Mouse (Mus musculus): ENCODE results near the gene Gm20604. TPM values are rescaled to one million over a fixed set of nuclear protein-coding genes. Genes with fewer than 3 reads are reported as not detected.

Gene Gm20604
- total RNA-seq (2021), result 1 to 10 TPM; 7.4 to 7.9 TPM
- polyA plus RNA-seq (2012; rRNA removed), result 0.32 and 0.43 TPM in 2 replicates
- long read RNA-seq, transcript Gm20604-201 (2 exons, 2,795 nt), result major isoform, 6 of 7 reads
- long read RNA-seq, partial matches to known transcripts, result 0 of 7 reads
- long read RNA-seq, other reads (novel, unspliced or antisense), result 1 of 7 reads

DNA sequence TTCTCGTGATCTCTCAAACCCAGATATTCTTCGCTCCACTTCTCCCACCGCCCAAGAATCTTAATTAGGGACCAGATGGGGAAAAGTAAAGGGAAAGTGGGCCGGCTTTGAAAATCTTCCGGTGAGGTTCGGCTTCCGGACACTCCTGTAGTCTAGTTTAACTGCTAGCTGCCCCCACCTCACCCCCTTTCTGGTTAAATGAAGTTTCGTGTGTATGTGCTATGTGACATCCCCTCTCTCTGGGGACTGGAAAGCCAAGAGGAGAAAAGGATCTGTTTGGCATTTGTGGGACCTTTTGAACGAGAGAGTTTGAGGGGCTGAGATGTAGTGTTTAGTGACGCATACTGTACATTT is at the start of gene Gm20604:
Gm20604 (minus strand) TSS at position 270 of the 354 bp plus-strand sequence.
- DNase-seq, result no peak

DNA sequence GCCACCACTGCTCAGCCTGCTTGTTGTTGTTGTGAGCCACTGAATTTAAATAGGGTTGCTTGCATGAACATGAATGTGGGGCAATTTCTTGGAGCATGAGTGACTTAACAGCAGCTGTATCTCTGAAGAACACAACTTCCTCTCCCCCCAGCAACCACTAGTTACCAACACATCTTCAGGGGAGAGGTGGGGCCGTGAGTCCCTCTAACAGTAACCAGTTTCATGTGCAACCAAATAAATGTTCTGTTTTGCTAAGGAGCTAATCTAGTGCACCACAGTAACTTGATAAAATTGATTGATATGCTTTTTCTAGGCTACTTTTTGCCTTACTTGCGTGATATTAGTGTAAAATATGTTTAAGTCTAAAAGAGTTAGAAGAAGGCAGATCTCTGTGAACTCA is 41.1 kb upstream of the Gm20604 start:
- no peak for DNase-seq

DNA sequence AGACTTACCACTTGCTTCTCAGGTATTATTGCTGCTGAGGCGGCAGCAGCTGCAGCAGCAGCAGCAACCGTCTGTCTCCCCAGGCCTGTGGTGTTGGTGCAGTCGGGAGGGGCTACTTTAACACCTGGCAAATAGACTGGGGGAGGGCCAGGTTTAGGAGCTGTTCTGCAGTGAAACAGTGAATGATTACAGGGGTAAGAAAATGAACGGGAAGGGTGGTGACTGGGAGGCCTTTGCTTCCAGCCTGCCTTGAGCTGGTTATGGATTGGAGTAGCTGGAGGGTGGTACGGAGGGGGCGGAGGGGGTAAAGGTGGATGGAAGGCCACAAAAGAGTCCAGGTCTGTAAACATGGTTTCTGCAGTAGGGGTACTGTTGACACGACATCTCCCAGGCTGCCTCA is 29.5 kb upstream of the Gm20604 start:
- no peak for DNase-seq

DNA sequence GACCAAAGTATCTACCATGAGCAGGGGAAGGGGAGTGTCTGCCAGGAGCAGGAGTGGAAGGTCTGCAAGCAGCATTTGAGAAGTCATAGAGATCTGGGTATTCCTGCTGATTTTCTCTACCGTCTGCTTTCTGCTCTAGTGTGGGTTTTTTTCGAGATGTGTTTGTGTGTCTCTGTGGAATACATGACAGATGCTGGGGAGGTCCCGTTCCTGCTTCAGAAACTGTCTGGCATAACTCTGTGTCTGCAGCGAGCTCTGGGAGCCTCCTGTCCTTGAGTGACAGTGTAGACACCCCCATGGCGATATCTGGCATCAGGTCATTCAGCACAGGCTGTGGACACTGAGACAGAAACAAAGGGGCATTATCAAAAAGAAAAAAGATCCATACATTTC is 27.1 kb upstream of the Gm20604 start:
- no peak for DNase-seq

DNA sequence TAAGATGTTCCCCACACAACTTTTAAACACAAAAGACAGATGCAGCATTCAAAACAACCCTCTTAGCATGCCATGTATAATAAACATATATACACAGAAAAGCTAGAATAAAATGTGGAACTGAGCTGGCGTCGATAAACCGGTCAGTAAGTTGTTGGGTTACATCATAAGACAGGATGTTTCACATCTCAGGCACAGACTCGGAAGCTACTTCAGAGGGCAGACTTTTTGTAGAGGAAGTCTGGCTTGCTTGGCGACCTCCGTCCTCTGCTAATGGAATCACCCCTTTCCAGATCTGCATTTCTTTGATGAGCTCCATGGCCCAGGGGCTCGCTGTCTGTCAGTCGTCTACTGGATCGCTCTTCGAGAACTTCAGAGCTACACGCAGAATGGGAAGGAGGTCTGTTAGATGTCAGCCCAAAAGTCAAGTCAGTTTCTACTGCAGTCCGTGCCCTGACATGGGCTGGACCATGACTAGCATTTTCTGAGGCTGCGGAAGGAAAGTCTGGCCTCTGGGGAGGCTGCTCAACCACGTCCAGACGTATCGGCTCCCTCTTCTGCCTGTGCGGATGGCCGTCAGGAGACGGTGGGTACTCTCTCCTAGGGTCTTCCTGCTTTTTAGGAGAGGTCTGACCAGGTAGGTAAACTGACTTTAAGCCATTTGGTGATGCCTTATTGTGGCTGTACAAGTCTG is 26.6 kb upstream of the Gm20604 start:
- no peak for DNase-seq

DNA sequence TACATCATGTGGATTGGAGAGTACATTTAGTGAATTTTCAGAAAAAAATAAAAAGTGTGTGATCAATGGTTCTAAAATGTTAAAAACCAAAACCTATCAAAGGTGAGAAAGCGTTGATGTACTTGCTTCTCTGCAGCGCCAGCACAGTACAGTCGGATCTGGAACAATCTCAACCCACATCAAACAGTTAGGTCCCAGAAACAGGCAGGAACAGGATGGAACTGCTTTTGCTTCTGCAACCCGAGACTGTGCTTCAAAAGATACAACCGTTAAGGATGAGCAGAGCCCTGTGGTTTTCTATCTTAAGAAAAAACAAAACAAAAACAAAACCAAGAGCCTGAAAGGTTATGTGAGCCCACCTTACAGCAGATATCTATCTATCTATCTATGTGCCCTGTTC is 24.4 kb upstream of the Gm20604 start:
- no peak for DNase-seq

DNA sequence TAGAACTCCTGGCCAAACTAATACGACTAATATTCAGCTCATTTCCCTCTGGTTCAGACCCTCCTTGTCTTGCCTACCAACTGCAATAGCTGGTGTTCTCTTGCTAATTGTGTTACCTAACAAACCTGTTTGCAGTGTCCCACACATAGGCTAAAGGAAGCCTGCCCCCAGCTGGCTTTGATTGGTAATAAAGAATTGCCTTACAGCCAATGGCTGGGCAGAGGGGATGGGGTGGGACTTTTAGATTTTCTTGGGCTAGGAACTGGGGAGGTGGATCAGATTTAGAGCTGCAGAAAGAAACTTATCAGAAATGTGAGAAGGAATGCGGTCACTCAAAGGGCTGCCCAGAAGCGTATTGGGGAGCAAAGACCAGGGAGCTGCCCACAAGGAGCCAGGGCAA is 21.0 kb upstream of the Gm20604 start:
- no peak for DNase-seq

DNA sequence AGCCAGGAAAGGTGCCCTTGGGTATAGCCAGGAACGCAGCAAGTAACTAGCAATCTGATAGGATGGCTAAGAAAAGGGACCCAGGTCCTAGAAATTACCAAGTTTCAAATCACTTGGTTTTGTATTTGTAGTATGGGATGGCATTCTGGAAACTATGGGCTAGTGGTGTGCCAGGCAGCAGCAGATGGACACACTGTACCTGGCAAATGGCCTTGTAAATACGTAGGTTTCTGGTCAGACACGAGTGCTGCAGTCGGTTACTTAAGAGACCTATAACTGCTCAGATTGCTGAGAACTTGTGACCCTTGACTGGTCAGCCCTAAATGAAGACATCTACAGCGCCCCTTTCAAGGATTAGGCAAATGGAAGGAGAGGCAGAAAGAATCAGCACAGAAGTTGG is 19.7 kb upstream of the Gm20604 start:
- no peak for DNase-seq

DNA sequence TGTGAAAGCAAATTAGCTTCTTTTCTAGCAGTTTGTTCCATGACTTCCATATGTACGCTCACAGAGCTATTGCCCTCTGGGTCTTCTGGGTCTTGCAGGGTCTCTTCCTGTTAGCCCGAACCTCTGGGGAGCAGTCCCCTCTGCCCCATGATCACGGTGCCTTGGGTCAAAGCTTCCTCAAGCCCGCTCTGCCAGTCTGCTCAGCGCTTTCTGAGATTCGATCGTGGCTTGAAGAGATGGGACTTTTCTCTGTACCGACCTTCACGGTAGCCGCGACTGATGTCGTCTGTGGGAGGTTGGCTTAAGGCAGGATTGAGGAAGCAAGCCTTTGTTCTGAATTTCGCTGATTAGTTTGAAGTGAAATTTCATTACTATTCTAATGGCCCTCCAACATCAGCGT is 17.6 kb upstream of the Gm20604 start:
- DNase-seq, result no peak

DNA sequence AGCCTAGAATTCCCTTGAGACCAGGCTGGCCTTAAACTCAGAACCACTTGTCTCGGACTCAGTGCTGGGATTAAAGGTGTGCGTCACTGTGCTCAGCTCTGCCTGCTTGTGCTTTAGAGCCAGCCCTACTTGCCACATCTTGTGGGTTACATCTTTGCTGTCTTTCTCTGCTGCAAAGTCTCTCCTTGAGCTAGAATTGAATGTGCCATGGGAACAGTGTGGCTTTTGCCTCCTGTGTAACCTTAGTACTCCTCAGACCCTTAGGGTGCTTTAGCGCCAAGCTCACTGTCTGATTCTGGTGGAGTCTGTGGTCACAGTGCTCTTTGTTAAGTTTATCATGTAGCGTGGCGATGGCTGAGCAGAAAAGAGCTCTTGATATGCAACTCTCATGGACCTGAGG is 14.2 kb upstream of the Gm20604 start:
- no peak for DNase-seq

DNA sequence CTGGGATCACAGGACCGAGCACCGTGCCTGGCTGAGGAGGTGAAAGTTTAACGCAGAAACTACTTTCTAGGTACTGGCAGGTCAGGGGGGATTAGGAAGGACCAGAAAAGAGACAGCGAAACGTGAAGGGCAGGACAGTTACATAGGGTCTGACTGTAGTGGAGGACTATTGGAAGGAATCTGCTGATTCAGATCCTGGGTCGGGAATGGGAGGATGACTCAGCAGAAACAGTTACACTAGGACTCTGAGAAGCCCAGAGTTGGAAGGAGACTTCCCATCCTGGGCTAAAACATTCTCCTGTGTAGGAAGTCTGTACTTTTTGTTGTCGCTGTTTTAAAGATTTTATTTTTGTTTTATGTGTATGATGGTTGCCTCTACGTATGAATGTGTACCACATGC is 13.1 kb upstream of the Gm20604 start:
- DNase-seq, result no peak

DNA sequence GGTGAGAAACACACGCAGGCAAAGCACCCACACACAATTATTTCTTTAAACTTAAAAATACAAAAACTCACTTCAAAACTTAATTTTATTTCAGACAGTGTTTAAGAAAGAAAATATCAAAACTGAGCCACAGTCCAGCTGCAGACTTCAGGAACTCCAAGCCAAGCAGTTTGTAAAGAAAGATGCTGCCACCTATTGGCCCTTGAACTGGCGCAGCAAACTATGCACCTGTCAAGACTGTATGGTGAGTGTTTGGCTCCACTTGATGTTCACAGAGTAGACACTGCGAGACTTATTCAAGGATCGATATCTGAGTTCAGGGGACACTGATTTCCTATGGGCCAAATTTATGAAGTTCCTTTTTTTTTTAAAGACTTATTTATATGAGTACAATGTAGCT is 10.5 kb upstream of the Gm20604 start:
- DNase-seq, result no peak

DNA sequence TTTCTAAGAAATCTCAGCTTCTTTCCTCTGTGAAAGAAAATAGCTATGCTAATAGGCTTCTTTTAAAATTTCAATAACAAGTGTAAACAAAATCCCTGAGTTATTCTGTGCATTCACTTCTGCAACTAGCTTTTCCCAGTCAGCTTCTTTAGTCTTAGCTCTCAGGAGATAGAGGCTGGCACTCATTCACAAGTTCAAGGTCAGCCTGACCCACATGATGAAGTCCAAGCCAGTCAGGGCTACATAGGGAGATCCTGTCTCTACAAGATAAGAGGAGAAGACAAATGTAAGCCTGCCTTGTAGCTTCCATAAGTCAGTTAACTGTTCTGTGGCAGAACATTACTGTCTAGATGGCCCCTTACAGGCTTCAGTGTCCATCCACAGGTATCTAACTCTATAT is 5.2 kb upstream of the Gm20604 start:
- DNase-seq, result peak; percentile 69

DNA sequence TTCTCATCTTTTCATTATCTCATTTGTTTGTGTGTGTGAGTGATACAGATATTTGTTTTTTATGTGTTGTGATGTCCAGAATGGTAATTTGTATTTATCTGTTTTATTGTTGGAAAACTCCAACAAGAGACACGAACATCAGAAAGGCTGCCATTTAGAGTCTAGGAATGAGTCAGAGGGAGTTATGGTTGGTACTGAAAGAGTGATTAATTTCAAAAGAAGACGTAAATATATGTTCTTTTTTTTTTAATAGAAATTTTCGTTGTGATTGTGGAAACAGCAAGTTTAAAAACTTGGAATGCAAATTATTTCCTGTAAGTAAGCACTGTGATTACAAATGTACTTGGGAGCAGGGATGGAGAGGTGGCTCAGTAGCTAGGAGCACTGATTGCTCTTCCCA is 3.2 kb upstream of the Gm20604 start:
- DNase-seq, result no peak

DNA sequence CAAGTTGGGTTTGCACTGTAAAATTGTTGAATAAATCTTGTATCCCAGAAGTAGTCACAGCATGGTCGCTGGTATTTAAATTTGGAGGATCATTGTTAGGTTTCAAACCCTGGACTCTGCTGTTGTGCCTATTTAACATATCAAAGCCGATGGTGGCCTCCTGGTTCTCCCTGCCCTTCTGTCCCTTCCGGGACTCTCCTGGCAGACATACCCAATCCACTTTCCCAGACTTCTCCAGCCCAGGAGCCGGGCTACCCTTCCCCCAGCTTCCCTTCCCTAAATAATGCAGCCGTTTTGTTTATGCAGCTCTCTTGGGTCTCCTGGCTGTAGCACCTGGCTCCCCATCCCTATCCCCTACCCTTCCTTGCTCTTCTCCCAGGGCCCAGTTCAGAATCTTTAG is 464 bp upstream of the Gm20604 start:
- DNase-seq, result peak; percentile 29

DNA sequence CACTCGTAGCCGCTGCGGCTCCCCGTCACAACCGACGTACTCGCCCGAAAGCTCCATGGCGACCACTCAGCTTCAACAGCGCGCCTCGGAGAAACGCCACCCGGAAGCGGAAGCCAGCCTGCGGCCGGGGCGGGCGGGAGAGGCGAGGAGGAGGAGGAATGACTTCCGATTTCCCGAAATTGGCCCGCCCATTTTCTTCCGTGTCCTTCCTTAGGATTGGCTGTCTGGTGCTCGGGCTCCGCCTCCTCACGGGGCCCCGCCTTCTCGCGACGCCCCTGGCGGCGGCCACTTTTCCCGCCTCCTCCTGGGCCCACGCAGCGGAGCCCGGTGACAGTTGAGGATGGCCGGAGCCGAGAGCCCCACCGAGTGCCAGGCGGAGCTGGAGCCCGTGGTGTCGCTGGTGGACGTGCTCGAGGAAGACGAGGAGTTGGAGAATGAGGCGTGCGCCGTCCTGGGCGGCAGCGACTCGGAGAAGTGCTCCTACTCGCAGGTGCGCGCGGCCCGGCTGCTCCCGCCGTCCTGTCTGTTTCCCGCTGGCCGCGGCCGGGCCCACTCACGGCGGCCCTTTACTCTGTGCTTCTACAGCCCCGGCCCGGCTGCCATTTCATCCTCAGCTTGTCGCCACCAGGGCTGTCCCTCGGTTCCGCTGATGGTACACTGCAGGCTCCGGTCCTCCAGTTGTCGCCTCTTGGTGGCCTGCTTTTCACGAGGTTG is 626 bp downstream of the Gm20604 start, which contains the start of the genes Gm28051, Gon7 and Ubr7:
Gm28051 (minus strand) TSS at position 77 of the 714 bp plus-strand sequence.
Gon7 (minus strand) TSS at position 115 of the 714 bp plus-strand sequence.
Ubr7 (plus strand) TSS at position 279 of the 714 bp plus-strand sequence.
- DNase-seq, result peak; percentile 97

DNA sequence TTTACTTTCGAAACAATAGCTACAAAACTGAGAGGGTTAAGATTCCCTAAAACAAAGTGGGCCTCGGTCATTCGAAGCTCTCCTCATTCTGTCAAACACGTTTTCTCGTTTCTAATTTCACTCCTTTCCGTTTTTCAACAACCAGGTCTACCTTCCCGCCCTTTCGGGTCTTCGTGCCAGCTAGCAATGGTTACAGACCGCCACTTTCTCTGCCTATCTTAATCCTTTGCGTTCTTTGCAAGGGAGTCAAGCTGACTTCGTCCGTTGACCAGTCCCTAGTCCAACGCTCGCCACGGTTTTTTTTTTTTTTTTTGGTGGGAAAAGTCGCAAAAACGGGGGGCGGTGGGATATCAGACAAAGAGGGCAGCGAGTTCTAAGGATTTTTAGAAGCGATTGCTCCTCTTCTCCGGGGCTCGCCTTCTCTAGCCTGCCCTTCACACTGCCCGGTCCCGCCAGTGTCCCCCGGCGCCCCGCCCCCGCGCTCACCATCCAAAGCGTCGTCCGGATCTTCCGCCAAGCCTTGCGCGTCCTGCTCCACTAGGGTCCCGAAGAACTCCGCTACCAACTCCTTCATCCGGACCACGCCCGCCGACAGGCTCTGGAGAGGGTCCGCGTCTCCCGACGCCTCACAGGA is 1.3 kb downstream of the Gm20604 start:
- DNase-seq, result no peak

DNA sequence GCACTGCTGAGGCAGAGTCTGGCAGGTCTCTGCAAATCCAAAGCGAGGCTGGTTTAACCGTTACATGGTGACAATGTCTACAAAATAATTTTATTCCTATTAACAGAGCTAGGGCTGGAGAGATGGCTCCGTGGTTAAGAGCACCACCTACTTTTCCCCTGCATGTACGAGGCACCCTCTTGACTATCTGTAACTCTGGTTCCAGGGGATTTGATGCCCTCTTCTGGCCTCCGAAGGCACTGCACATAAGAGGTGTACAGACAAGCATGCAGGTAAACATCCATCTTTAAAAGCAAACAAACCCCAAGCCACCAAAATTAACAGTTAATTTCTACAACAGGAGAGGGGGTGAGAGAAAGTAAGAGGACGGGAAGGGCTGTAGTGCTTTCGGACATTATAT is 2.2 kb downstream of the Gm20604 start:
- DNase-seq, result no peak

DNA sequence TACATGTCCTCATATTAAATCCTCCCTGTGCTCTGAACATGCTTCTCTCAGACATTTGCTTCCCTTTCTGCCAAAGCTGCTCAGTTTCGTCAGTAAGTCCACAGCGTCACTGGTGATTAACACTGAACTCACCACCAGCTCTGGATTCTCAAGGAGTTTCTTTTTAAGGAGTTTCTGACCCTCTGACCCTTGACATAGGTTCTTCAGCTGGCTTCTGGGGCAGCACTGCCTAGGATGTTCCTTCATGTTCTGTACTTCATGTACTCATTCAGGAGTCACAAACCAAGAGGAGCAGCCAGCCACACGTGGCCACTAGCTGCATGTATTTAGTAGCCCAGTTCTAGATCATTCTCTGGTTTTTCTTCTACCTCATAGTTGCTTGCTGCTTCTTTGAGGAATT is 10.2 kb downstream of the Gm20604 start:
- no peak for DNase-seq

DNA sequence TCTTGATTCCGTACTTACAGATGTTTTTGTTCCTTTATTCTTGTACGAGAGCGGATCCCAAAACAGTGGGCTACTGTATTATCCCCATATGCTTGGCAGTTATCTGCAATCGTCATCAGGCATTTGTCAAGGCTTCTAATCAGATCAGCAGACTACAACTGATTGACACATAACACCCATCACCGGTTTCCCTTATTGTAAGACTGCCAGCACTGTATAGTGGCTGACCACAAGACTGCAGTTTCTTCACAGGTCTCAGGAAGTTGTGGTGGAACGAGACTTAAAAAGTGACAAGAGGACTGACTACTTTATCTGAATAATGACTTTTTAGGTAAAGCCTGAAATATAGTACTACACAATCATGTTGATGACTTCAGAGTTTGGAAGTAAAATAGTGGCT is 13.6 kb downstream of the Gm20604 start:
- no peak for DNase-seq

DNA sequence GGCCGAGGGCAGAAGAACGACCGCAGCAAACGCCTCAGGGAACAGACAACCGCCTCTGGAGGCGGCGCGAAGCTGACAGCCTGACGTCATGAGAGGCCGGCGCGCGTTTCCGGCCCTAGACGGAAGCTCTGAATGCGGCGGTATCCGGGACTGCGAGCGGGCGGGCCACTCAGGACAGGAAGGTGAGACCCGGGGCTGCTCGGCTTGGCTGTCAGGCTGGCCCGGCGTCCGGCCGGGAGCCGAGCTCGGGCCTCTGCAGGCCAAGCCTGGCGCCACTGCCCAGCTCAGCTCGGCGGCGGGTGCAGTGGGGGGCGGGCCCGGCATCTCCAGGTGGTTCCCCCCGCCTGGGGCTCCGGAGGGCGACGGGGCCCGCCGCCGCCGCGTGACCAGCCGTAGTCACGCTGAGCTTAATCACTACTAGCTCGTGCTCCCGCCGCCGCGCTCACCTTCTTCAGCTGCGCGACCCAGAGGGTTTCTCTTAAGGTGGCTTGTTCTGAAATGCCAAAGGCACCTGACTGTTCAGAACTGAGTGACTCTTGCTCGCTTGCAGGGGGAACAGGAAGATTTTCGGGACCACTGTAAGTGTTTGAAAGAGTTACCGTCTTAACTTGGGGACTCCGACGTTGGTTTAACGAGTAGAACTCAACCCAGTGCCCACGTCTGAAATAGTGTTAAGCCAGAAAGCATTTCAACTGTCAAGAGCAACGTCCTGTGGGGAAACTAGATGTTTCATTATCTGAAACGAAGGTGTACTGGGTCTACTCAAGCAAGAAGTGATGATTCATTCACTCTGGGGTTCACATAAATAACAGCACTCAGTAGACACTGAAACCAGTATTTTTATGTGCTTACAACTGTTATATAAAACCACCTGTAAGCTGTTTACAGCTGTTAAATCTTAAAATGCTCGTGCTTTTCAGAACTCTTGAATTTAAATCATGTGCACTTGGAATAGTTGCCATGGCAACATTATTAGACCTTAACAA is 14.6 kb downstream of the Gm20604 start, which contains the start of the genes Moap1 and Tmem251:
Moap1 (minus strand) TSS at position 73 of the 986 bp plus-strand sequence.
Tmem251 (plus strand) TSS at position 174 of the 986 bp plus-strand sequence.
- peak; percentile 96 for DNase-seq

Measured in adrenal gland, adult 2 months (tissue).